Mouse (Mus musculus) neural tube, embryonic 14.5 days (tissue): ENCODE measurements around the gene Snx18. TPM values are rescaled to one million over a fixed set of nuclear protein-coding genes. Genes with fewer than 3 reads are reported as not detected.

Experiments used
- ATAC-seq: fragments of 200-750 bp; cut with Nextera tagmentation; 2 replicates; pipeline ENCODE4 v1.8.0; 2017; ENCODE audit warnings: low read depth, mild to moderate bottlenecking, moderate TSS enrichment, moderate library complexity
- H3K27ac ChIP-seq: fragments of 300-500 bp; sonication (generic); 2 replicates; pipeline ENCODE4 v1.5.1; 2014; ENCODE audit warnings: low read depth, mild to moderate bottlenecking, control low read depth, low read length, moderate library complexity, mixed read lengths
- H3K27me3 ChIP-seq: fragments of 300-500 bp; sonication (generic); 2 replicates; pipeline ENCODE4 v1.6.1; 2014; ENCODE audit warnings: low read length; ENCODE audit not compliant: control insufficient read depth, insufficient read depth
- H3K36me3 ChIP-seq: fragments of 300-500 bp; sonication (generic); 2 replicates; pipeline ENCODE4 v1.6.1; 2014; ENCODE audit warnings: low read length, mixed read lengths; ENCODE audit not compliant: control insufficient read depth, insufficient read depth
- H3K4me1 ChIP-seq: fragments of 300-500 bp; sonication (generic); 2 replicates; pipeline ENCODE4 v1.6.1; 2014; ENCODE audit warnings: low read length; ENCODE audit not compliant: control insufficient read depth, insufficient read depth
- H3K4me2 ChIP-seq: fragments of 300-500 bp; sonication (generic); 2 replicates; pipeline ENCODE4 v1.6.1; 2014; ENCODE audit warnings: mild to moderate bottlenecking, low read depth, low read length, control low read depth
- H3K4me3 ChIP-seq: fragments of 300-500 bp; sonication (generic); 2 replicates; pipeline ENCODE4 v1.5.1; 2014; ENCODE audit warnings: low read depth, low read length, control low read depth, mixed read lengths
- H3K9ac ChIP-seq: fragments of 300-500 bp; sonication (generic); replicated peaks from 2 replicates; pipeline ENCODE4 v1.6.1; 2014; ENCODE audit warnings: low read depth, mild to moderate bottlenecking, control low read depth, low read length, mixed read lengths
- H3K9me3 ChIP-seq: fragments of 300-500 bp; sonication (generic); 2 replicates; pipeline ENCODE4 v1.6.1; 2016; ENCODE audit warnings: low read length; ENCODE audit not compliant: control insufficient read depth
- WGBS: fragments of 180-500 bp; shearing (Covaris S2); extraction: QIAGEN DNeasy Blood & Tissue Kit; methylation state at CpG from one replicate; pipeline ENCODE4 v1.1.7; 2014; 5-methylcytosine and 5-hydroxymethylcytosine counted together
- polyA plus RNA-seq: library from polyadenylated mRNA; unstranded; fragments of >200 nt; fragmentation: Nextera tagmentation; extraction: Ambion mirVana; gene quantifications from 2 replicates; pipeline ENCODE4 v1.2.1, GENCODE M21; 2014

The Snx18 gene
- 10.9 and 17.1 TPM in 2 replicates for polyA plus RNA-seq

- Histone ChIP-seq H3K4me3 (peak within 1 kb of the TSS; percentile 98), H3K27me3 (peaks cover 2% of the 10 kb centered on the region; the same call in 1 of the 2 replicates), H3K4me1 (peaks cover 38% of the 10 kb centered on the region), H3K4me2 (peak within 1 kb of the TSS; percentile 94), H3K36me3 (no peaks in the 10 kb centered on the region), H3K9me3 (no peaks in the 10 kb centered on the region), H3K9ac (peak within 1 kb of the TSS; percentile 90), H3K27ac (peak within 1 kb of the TSS; percentile 89)
- peak; percentile 96 for ATAC-seq
- WGBS = under 1% methylated on average over 117 of the region's 119 CpGs
Measured at GRCm38 (mm10) chr13:113617891-113618823, at the start of gene Snx18. Snx18 (minus strand) TSS chr13:113618564.

GRCm38 (mm10) chr13:113663883-113664282 is 45.5 kb upstream of the Snx18 start:
- ATAC-seq = no peak
- H3K4me2 ChIP-seq = no peak overlapping the region

GRCm38 (mm10) chr13:113663151-113663779 is 44.9 kb upstream of the Snx18 start, which contains the start of gene Hspb3:
Hspb3 (minus strand) TSS chr13:113663676.
- Histone ChIP-seq H3K4me3 (no peak within 1 kb of the TSS), H3K27me3 (no peaks in the 10 kb centered on the region), H3K4me1 (peaks cover 6% of the 10 kb centered on the region), H3K27ac (no peak within 1 kb of the TSS), H3K36me3 (no peaks in the 10 kb centered on the region), H3K9ac (no peak within 1 kb of the TSS), H3K9me3 (no peaks in the 10 kb centered on the region), H3K4me2 (peak within 1 kb of the TSS; percentile 26; the same call in 1 of the 2 replicates)
- peak; percentile 79; the same call in 1 of the 2 replicates for ATAC-seq
- WGBS = 39% methylated on average over 28 of the region's 28 CpGs

More at GRCm38 (mm10) chr13:113663883-113664282, 45.5 kb upstream of the Snx18 start:
- H3K4me1 ChIP-seq = peaks cover 6% of the 10 kb centered on the region
- H3K27ac ChIP-seq = no peak overlapping the region
- no peak overlapping the region for H3K4me3 ChIP-seq
- no peaks in the 10 kb centered on the region for H3K27me3 ChIP-seq
- no peaks in the 10 kb centered on the region for H3K36me3 ChIP-seq
- no peaks in the 10 kb centered on the region for H3K9me3 ChIP-seq
- WGBS = 57% methylated on average over 7 of the region's 7 CpGs
- H3K9ac ChIP-seq = no peak overlapping the region

GRCm38 (mm10) chr13:113661826-113662271 is 43.5 kb upstream of the Snx18 start:
- no peak overlapping the region for H3K4me3 ChIP-seq
- 84% methylated on average over 7 of the region's 7 CpGs for WGBS
- H3K9me3 ChIP-seq = no peaks in the 10 kb centered on the region
- no peak for ATAC-seq
- H3K36me3 ChIP-seq = no peaks in the 10 kb centered on the region
- H3K27ac ChIP-seq = no peak overlapping the region
- peaks cover 6% of the 10 kb centered on the region for H3K4me1 ChIP-seq
- H3K27me3 ChIP-seq = no peaks in the 10 kb centered on the region
- no peak overlapping the region for H3K9ac ChIP-seq
- H3K4me2 ChIP-seq = no peak overlapping the region

GRCm38 (mm10) chr13:113660576-113661310 is 42.4 kb upstream of the Snx18 start:
- no peak for ATAC-seq
- no peak overlapping the region for H3K4me2 ChIP-seq
- H3K4me1 ChIP-seq = peaks cover 6% of the 10 kb centered on the region
- no peaks in the 10 kb centered on the region for H3K9me3 ChIP-seq
- H3K27ac ChIP-seq = no peak overlapping the region
- H3K4me3 ChIP-seq = no peak overlapping the region
- H3K9ac ChIP-seq = no peak overlapping the region
- no peaks in the 10 kb centered on the region for H3K27me3 ChIP-seq
- H3K36me3 ChIP-seq = no peaks in the 10 kb centered on the region
- 85% methylated on average over 9 of the region's 9 CpGs for whole genome bisulfite sequencing

GRCm38 (mm10) chr13:113657204-113657603 is 38.8 kb upstream of the Snx18 start:
- Histone ChIP-seq H3K36me3 (no peaks in the 10 kb centered on the region), H3K27me3 (no peaks in the 10 kb centered on the region), H3K4me3 (no peak overlapping the region), H3K4me1 (no peaks in the 10 kb centered on the region), H3K9ac (no peak overlapping the region), H3K27ac (no peak overlapping the region), H3K4me2 (no peak overlapping the region), H3K9me3 (no peaks in the 10 kb centered on the region)
- WGBS = 84% methylated on average over 7 of the region's 7 CpGs
- ATAC-seq = no peak

GRCm38 (mm10) chr13:113656639-113657038 is 38.3 kb upstream of the Snx18 start:
- no peaks in the 10 kb centered on the region for H3K27me3 ChIP-seq
- ATAC-seq = no peak
- 94% methylated on average over 4 of the region's 4 CpGs for WGBS
- H3K9me3 ChIP-seq = no peaks in the 10 kb centered on the region
- H3K4me3 ChIP-seq = no peak overlapping the region
- no peaks in the 10 kb centered on the region for H3K4me1 ChIP-seq
- no peak overlapping the region for H3K27ac ChIP-seq
- H3K4me2 ChIP-seq = no peak overlapping the region
- no peak overlapping the region for H3K9ac ChIP-seq
- H3K36me3 ChIP-seq = no peaks in the 10 kb centered on the region

GRCm38 (mm10) chr13:113655511-113655910 is 37.1 kb upstream of the Snx18 start:
- ATAC-seq = no peak

More at GRCm38 (mm10) chr13:113655511-113655910, 37.1 kb upstream of the Snx18 start:
- H3K9me3 ChIP-seq = no peaks in the 10 kb centered on the region
- 78% methylated on average over 4 of the region's 4 CpGs for WGBS
- H3K4me1 ChIP-seq = no peaks in the 10 kb centered on the region
- no peak overlapping the region for H3K4me3 ChIP-seq
- no peak overlapping the region for H3K4me2 ChIP-seq
- no peaks in the 10 kb centered on the region for H3K27me3 ChIP-seq
- no peak overlapping the region for H3K27ac ChIP-seq
- no peaks in the 10 kb centered on the region for H3K36me3 ChIP-seq
- H3K9ac ChIP-seq = no peak overlapping the region
